Mouse (Mus musculus) hindbrain, embryonic 12.5 days (tissue): ENCODE results near the gene Ackr3. TPM values are rescaled to one million over a fixed set of nuclear protein-coding genes. Genes with fewer than 3 reads are reported as not detected.
A peak's percentile ranks its signal among the peaks of the same experiment; 100 is the strongest.

Experiments
- ATAC-seq: fragments of 200-750 bp; cut with Nextera tagmentation; 2 replicates; pipeline ENCODE4 v1.8.0; 2017; ENCODE audit warnings: moderate TSS enrichment; ENCODE audit not compliant: low FRiP score
- H3K27ac ChIP-seq: fragments of 300-500 bp; sonication (generic); 2 replicates; pipeline ENCODE4 v1.5.1; 2016; ENCODE audit warnings: mild to moderate bottlenecking
- H3K27me3 ChIP-seq: fragments of 300-500 bp; sonication (generic); 2 replicates; pipeline ENCODE4 v1.6.1; 2016; ENCODE audit warnings: mild to moderate bottlenecking
- H3K36me3 ChIP-seq: fragments of 300-500 bp; sonication (generic); 2 replicates; pipeline ENCODE4 v1.6.1; 2016; ENCODE audit warnings: mild to moderate bottlenecking
- H3K4me1 ChIP-seq: fragments of 300-500 bp; sonication (generic); 2 replicates; pipeline ENCODE4 v1.6.1; 2016
- H3K4me2 ChIP-seq: fragments of 300-500 bp; sonication (generic); replicated peaks from 2 replicates; pipeline ENCODE4 v1.6.1; 2016; ENCODE audit warnings: mild to moderate bottlenecking
- H3K4me3 ChIP-seq: fragments of 300-500 bp; sonication (generic); 2 replicates; pipeline ENCODE4 v1.5.1; 2016; ENCODE audit warnings: mild to moderate bottlenecking
- H3K9ac ChIP-seq: fragments of 300-500 bp; sonication (generic); 2 replicates; pipeline ENCODE4 v1.6.1; 2016; ENCODE audit warnings: mild to moderate bottlenecking, moderate library complexity
- H3K9me3 ChIP-seq: fragments of 300-500 bp; sonication (generic); replicated peaks from 2 replicates; pipeline ENCODE4 v1.6.1; 2016; ENCODE audit warnings: mild to moderate bottlenecking
- WGBS: fragments of 180-500 bp; shearing (Covaris S2); methylation state at CpG from one replicate; pipeline ENCODE4 v1.1.7; 2016; 5-methylcytosine and 5-hydroxymethylcytosine counted together
- polyA plus RNA-seq: library from polyadenylated mRNA; unstranded; fragments of >200 nt; fragmentation: Nextera tagmentation; extraction: Ambion mirVana; gene quantifications from 2 replicates; pipeline ENCODE4 v1.2.1, GENCODE M21; 2016

The Ackr3 gene
- polyA plus RNA-seq, 1 experiment from 2014 or later, result 27.6 TPM

DNA sequence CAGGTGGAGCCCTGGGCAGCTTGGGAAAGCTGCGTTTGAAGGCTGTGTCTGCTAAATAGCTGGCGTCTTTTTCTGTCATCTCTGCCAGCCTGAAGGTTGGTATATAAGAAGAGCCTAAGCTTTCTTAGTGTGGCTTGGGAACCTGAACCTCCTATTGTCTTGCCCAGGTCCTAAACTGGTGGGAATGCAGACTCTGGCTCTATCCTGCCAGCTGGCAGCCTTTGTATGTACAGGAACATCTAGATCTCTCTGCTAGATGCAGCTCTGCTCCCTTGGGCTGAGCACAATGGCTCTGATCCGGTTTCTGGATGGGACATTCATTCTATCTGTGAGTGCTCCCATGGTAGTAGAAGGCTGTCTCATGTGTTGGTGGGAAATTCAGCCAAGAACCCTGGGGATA, 2.9 kb downstream of the Ackr3 start:
- H3K27ac ChIP-seq, result peak overlapping the region; percentile 67
- no peak for ATAC-seq
- peak overlapping the region; percentile 56 for H3K4me3 ChIP-seq
- 47% methylated on average over 3 of the region's 3 CpGs for WGBS
- H3K27me3 ChIP-seq, result peaks cover 17% of the 10 kb centered on the region
- no peaks in the 10 kb centered on the region for H3K36me3 ChIP-seq
- no peaks in the 10 kb centered on the region for H3K9me3 ChIP-seq
- H3K9ac ChIP-seq, result peak overlapping the region; percentile 50
- H3K4me2 ChIP-seq, result peak overlapping the region; percentile 58
- peaks cover 90% of the 10 kb centered on the region for H3K4me1 ChIP-seq

- H3K27me3 ChIP-seq, result peaks cover 11% of the 10 kb centered on the region
- H3K36me3 ChIP-seq, result no peaks in the 10 kb centered on the region
- 49% methylated on average over 6 of the region's 6 CpGs for WGBS
- H3K4me2 ChIP-seq, result peak overlapping the region; percentile 58
- H3K9ac ChIP-seq, result 0 out of 2 replicates have a peak overlapping the region, but pooled peaks have one; percentile 32
- ATAC-seq, result no peak
- H3K4me1 ChIP-seq, result peaks cover 89% of the 10 kb centered on the region
- peak overlapping the region; percentile 56 for H3K4me3 ChIP-seq
- peak overlapping the region; percentile 67 for H3K27ac ChIP-seq
- no peaks in the 10 kb centered on the region for H3K9me3 ChIP-seq
These were observed 3.5 kb downstream of the Ackr3 start for GRCm38 (mm10) chr1:90207279-90207678.

- 62% methylated on average over 6 of the region's 6 CpGs for WGBS
- H3K4me1 ChIP-seq, result peaks cover 87% of the 10 kb centered on the region
- H3K27me3 ChIP-seq, result peaks cover 4% of the 10 kb centered on the region
- H3K4me3 ChIP-seq, result peak overlapping the region; percentile 4; the same call in 1 of the 2 replicates
- H3K9ac ChIP-seq, result no peak overlapping the region
- peak overlapping the region; percentile 58 for H3K4me2 ChIP-seq
- H3K27ac ChIP-seq, result peak overlapping the region; percentile 74; the same call in 1 of the 2 replicates
- ATAC-seq, result no peak
- 0 out of 2 replicates have a peak, but pooled peaks cover under 1% of the 10 kb centered on the region for H3K36me3 ChIP-seq
- H3K9me3 ChIP-seq, result no peaks in the 10 kb centered on the region
These were observed 4.1 kb downstream of the Ackr3 start for GRCm38 (mm10) chr1:90207739-90208502.

DNA sequence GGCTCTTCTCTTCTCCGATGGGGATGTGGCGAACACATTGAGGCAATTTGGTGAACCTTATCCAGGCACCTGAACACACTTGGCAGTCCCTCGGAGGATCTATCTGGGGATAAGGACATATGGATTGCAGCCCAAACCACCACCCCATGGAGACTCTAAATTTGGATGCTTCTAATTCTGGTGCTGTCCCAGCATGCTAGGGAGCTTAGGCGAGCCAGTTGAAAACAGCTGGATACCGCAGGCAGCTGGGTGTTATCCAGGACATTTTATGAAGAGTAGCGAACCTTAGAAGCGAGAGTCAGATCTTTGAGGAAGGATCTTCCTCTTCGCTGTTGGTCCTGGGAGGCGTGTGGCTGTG, 4.7 kb downstream of the Ackr3 start:
- ATAC-seq, result no peak
- H3K4me2 ChIP-seq, result peak overlapping the region; percentile 58
- 61% methylated on average over 9 of the region's 9 CpGs for WGBS
- H3K36me3 ChIP-seq, result peaks cover 6% of the 10 kb centered on the region
- no peaks in the 10 kb centered on the region for H3K9me3 ChIP-seq
- H3K27me3 ChIP-seq, result no peaks in the 10 kb centered on the region
- peaks cover 83% of the 10 kb centered on the region for H3K4me1 ChIP-seq
- peak overlapping the region; percentile 4; the same call in 1 of the 2 replicates for H3K4me3 ChIP-seq
- no peak overlapping the region for H3K9ac ChIP-seq
- peak overlapping the region; percentile 74 for H3K27ac ChIP-seq

DNA sequence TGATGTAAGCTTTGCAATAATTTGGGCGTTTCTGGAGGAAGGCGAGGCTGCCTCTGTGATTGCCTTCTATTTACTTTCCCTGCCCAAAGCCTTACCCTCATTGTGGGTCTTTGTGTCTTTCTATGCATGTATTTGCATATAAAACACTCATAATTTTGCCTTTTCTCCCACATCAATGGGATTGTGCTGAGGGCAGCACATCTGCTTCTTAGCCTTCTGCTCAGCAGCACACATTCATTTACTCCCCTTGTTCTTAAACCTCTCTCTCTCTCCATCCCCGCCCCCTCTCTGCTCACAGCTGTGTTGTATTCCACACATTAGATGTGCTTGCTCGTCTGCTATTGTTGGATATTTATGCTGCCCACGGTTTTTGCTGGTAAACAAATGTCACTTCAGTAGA, 5.3 kb downstream of the Ackr3 start:
- peak; percentile 27; the same call in 1 of the 2 replicates for ATAC-seq
- peaks cover 81% of the 10 kb centered on the region for H3K4me1 ChIP-seq

GRCm38 (mm10) chr1:90209741-90210140, 6.0 kb downstream of the Ackr3 start:
- Histone ChIP-seq H3K4me3 (no peak overlapping the region), H3K4me1 (peaks cover 79% of the 10 kb centered on the region), H3K36me3 (peaks cover 18% of the 10 kb centered on the region), H3K4me2 (no peak overlapping the region; the same call in 1 of the 2 replicates), H3K27ac (no peak overlapping the region), H3K27me3 (no peaks in the 10 kb centered on the region), H3K9ac (no peak overlapping the region), H3K9me3 (no peaks in the 10 kb centered on the region)
- ATAC-seq, result no peak
- WGBS, result 79% methylated on average over 2 of the region's 2 CpGs

More for the DNA sequence above, 5.3 kb downstream of the Ackr3 start:
- H3K4me3 ChIP-seq, result no peak overlapping the region
- H3K36me3 ChIP-seq, result peaks cover 12% of the 10 kb centered on the region
- no peak overlapping the region for H3K9ac ChIP-seq
- WGBS, result 47% methylated on average over 5 of the region's 5 CpGs
- peak overlapping the region; percentile 58 for H3K4me2 ChIP-seq
- H3K9me3 ChIP-seq, result no peaks in the 10 kb centered on the region
- no peaks in the 10 kb centered on the region for H3K27me3 ChIP-seq
- peak overlapping the region; percentile 74; the same call in 1 of the 2 replicates for H3K27ac ChIP-seq

GRCm38 (mm10) chr1:90210346-90210745, 6.6 kb downstream of the Ackr3 start:
- peaks cover 22% of the 10 kb centered on the region for H3K36me3 ChIP-seq
- H3K9ac ChIP-seq, result no peak overlapping the region
- H3K27me3 ChIP-seq, result no peaks in the 10 kb centered on the region
- no peaks in the 10 kb centered on the region for H3K9me3 ChIP-seq
- no peak for ATAC-seq
- WGBS, result 87% methylated on average over 6 of the region's 6 CpGs
- H3K27ac ChIP-seq, result no peak overlapping the region
- 0 out of 2 replicates have a peak overlapping the region, but pooled peaks have one; percentile 11 for H3K4me2 ChIP-seq
- H3K4me1 ChIP-seq, result peaks cover 74% of the 10 kb centered on the region
- no peak overlapping the region for H3K4me3 ChIP-seq

- ATAC-seq, result no peak
- Histone ChIP-seq H3K4me1 (peaks cover 70% of the 10 kb centered on the region), H3K36me3 (peaks cover 24% of the 10 kb centered on the region), H3K27me3 (no peaks in the 10 kb centered on the region), H3K27ac (no peak overlapping the region), H3K4me3 (no peak overlapping the region), H3K4me2 (no peak overlapping the region), H3K9ac (no peak overlapping the region), H3K9me3 (no peaks in the 10 kb centered on the region)
- 69% methylated on average over 4 of the region's 4 CpGs for WGBS
These were observed 7.0 kb downstream of the Ackr3 start for GRCm38 (mm10) chr1:90210761-90211160.

GRCm38 (mm10) chr1:90212376-90212775, 8.6 kb downstream of the Ackr3 start:
- Histone ChIP-seq H3K9me3 (no peaks in the 10 kb centered on the region), H3K27me3 (no peaks in the 10 kb centered on the region), H3K4me3 (no peak overlapping the region), H3K4me2 (no peak overlapping the region), H3K27ac (no peak overlapping the region), H3K9ac (no peak overlapping the region), H3K4me1 (peaks cover 54% of the 10 kb centered on the region), H3K36me3 (peaks cover 31% of the 10 kb centered on the region)
- 84% methylated on average over 6 of the region's 6 CpGs for WGBS
- no peak for ATAC-seq

DNA sequence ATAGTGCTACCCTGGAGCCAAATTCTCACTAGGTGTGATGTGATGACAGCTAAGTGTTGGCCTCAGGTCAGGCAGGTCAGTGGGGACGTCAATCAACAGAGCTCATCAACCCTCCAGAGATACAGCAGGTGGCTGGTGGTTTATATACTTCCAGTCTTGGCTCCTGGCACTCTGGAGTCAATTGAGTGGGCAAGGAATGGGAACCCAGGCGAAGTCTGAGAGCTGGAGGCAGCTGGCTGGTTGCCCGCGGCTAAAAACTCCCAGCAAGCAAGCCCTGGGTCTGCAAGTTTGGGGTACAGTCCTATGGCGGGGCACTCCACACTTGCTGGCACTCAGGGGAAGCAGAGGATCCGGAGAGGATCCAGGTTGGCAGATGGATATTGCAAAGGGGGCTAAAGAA, 9.1 kb downstream of the Ackr3 start:
- H3K4me1 ChIP-seq, result peaks cover 50% of the 10 kb centered on the region
- no peak for ATAC-seq
- H3K4me2 ChIP-seq, result no peak overlapping the region
- no peak overlapping the region for H3K27ac ChIP-seq
- H3K4me3 ChIP-seq, result no peak overlapping the region
- peaks cover 35% of the 10 kb centered on the region for H3K36me3 ChIP-seq
- H3K9me3 ChIP-seq, result no peaks in the 10 kb centered on the region
- 82% methylated on average over 6 of the region's 6 CpGs for WGBS
- no peak overlapping the region for H3K9ac ChIP-seq
- no peaks in the 10 kb centered on the region for H3K27me3 ChIP-seq

DNA sequence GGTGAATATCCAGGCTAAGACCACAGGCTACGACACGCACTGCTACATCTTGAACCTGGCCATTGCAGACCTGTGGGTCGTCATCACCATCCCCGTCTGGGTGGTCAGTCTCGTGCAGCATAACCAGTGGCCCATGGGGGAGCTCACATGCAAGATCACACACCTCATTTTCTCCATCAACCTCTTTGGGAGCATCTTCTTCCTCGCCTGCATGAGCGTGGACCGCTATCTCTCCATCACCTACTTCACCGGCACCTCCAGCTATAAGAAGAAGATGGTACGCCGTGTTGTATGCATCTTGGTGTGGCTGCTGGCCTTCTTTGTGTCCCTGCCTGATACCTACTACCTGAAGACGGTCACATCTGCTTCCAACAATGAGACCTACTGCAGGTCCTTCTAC, 10.2 kb downstream of the Ackr3 start:
- Histone ChIP-seq H3K4me1 (peaks cover 39% of the 10 kb centered on the region), H3K36me3 (peaks cover 35% of the 10 kb centered on the region), H3K27me3 (no peaks in the 10 kb centered on the region; the same call in 1 of the 2 replicates), H3K9me3 (no peaks in the 10 kb centered on the region), H3K27ac (no peak overlapping the region), H3K4me2 (no peak overlapping the region), H3K4me3 (no peak overlapping the region), H3K9ac (no peak overlapping the region)
- WGBS, result 96% methylated on average over 12 of the region's 12 CpGs
- no peak for ATAC-seq

- Histone ChIP-seq H3K4me1 (peaks cover 35% of the 10 kb centered on the region), H3K27ac (no peak overlapping the region), H3K9me3 (no peaks in the 10 kb centered on the region), H3K9ac (no peak overlapping the region), H3K4me2 (no peak overlapping the region), H3K36me3 (peaks cover 35% of the 10 kb centered on the region), H3K27me3 (no peaks in the 10 kb centered on the region; the same call in 1 of the 2 replicates), H3K4me3 (no peak overlapping the region)
- WGBS, result 89% methylated on average over 6 of the region's 6 CpGs
- no peak for ATAC-seq
These were observed 11.1 kb downstream of the Ackr3 start for GRCm38 (mm10) chr1:90214926-90215325.

DNA sequence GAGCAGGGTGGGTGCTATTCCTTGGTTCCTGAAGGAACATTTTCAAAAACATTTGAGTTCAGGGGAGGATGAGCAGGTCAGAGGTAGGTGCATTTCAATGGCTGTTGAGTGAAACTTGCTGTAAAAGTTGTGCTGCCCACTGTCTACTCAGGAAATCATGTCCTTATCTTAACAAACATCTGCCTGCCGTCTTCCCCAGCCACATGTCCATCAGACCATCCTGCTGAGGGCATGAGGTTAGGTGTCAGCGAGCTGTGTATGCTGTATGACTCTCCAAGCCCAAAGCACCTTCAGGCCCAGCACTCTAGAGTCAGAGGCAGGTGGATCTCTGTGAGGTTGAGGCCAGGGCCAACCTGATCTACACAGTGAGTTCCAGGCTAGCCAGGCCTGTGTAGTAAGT, 12.1 kb downstream of the Ackr3 start:
- no peak for ATAC-seq
- WGBS, result 81% methylated on average over 2 of the region's 2 CpGs

More for the DNA sequence above, 12.1 kb downstream of the Ackr3 start:
- H3K4me2 ChIP-seq, result no peak overlapping the region
- H3K4me3 ChIP-seq, result no peak overlapping the region
- no peaks in the 10 kb centered on the region for H3K9me3 ChIP-seq
- H3K27ac ChIP-seq, result no peak overlapping the region
- no peaks in the 10 kb centered on the region; the same call in 1 of the 2 replicates for H3K27me3 ChIP-seq
- H3K36me3 ChIP-seq, result peaks cover 35% of the 10 kb centered on the region
- H3K4me1 ChIP-seq, result peaks cover 35% of the 10 kb centered on the region
- no peak overlapping the region for H3K9ac ChIP-seq
